Mouse (Mus musculus): ENCODE data around the gene Emp1.

The Emp1 gene

DNA sequence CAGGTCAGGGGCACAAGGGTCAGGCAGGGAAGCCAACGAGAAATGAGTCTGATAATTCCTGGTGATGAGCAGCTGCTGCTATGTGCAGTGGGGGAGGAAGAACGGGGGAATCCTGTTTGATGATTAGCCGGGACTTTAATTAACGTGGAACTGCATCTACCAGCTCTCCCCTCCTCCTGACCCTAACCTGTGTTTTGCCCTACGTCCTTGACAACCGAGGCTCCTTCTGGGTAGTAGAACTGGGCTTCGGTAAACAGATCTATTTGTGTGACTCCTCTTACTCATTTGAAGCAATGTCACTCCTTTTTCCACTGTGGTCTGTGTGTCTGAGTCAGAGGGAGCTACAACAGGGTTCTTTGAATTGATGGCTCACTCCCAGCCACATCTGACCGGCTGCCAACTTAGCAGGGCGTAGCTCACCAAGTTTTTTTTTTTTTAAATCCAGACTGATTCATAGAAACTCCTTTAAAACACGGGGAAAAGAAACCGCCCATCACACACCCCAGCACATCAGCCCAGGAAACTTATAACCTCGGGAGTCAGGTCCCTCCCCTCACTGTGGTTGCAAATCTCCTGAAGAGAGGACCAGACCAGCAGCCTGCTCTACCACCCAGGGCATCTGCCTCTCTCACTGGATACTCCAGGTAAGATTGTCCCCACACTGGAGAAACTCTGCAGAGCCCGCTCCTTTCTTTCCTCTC is at the start of gene Emp1:
Gene Emp1, plus strand, starts transcription at position 87 of the 701 bp plus-strand sequence.
- DNase-seq (ENCODE audit: low spot score), result no peak

DNA sequence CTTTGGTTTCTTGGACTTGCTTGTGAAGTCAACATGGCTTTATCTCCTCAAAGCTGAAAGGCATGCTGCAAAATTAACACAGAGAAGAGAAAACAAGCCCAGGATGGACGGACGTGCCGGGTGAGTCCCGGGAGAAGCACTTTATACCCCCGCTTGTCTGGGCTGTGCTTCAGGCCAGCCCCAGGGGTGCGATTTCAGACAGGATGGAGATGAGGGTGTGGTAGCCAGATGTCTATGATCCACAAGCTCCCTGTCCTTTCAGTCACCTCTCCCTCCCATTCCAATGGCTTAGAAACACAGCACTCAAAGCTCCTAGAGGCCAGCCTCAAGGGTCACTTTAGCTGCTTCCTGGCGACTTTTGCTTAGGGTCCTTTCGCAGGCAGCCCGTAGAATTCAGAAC is 48.4 kb upstream of the Emp1 start:
- no peak for DNase-seq (ENCODE audit: low spot score)

DNA sequence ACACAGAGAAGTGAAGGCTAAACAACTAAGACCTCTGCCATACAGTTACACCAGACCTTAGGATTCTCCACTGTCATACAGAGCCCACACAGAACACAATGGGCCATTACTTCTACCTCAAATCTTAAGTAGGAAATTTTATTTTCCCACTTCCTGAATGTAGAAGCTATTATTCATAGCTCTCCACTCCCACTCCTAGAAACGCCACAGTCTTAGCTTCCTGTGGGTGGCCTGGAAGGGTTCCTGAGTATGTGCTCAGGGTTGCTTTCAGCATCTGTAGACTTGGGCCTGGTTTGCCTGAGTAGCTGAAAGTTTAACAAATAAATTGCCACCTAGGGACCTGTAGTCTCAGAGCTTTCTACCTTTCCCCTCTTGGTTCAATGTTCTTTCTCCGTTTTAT is 46.2 kb upstream of the Emp1 start:
- no peak for DNase-seq (ENCODE audit: low spot score)

DNA sequence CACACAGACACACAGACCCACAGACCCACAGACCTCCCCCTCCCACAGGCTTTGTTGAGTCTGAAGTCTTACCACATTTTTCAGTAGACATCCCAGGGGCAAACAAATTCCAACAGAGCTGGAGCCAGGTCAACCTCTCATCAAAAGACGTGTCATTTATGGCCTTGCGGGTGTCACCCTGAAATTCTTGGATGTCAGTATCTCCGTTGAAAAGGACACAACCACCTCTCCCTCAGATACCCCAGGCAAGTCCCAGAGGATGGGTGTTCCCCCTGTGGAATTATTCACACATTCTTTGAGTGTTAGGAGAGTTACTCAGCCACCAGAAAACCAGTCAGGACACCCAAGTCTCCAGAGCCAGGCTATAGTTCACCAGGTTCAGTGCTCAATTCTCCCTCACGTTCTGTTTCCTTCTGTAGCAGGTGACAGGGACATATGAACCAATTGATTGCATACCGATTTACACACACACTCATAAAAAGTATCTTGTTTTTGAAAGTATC is 42.9 kb upstream of the Emp1 start:
- DNase-seq (ENCODE audit: low spot score), result no peak

DNA sequence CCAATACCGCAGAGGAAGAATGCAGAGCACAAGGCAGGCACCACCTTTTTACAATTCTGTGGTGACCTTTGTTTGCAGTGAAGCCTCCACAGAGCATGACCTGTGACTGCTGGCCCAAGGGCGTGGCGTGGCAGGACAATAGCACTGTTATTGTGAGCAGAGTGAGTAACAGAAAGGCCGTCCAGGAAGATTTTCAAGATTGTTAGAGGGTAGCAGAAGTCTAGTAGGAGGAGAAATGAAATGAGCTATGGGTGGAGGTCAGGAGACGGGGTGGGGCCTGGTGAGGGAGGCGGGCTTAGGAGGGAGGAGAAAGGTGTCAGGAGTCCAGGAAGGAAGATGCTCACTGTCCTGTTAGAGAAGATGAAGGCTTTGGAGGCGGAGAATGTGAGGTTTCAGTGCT is 39.6 kb upstream of the Emp1 start:
- no peak for DNase-seq (ENCODE audit: low spot score)

DNA sequence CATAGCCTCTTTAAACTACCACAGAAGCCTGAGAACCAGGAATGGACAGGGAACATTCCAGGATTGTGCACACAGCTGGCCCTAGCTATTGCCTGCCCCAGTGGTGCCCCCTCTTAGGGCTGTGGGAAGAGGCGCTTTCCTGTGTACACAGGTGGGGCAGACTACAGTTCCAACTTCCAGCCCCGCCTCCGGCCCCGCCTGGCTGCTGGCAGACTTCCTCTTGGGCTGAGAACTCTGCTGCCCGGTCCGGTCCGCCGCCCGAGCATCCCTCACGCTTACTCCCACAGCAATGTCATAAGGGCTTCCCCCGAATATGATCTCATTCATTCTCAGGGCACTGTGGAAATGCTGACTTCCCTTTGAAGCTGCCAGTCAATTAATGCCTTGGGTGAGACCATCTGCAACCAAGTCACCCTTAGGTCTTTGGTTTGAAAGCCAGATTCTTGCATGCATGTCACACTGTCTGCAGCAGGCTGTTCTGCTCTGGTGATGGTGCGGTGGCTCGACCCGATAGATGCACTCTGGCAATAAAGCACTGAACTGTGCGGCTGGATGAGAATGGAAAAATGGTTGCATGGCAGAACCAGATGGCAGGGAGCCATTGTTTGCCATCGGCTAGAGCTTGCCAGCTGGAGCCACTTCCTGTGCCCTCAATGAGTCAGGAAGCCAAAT is 38.9 kb upstream of the Emp1 start:
- DNase-seq (ENCODE audit: low spot score), result no peak

DNA sequence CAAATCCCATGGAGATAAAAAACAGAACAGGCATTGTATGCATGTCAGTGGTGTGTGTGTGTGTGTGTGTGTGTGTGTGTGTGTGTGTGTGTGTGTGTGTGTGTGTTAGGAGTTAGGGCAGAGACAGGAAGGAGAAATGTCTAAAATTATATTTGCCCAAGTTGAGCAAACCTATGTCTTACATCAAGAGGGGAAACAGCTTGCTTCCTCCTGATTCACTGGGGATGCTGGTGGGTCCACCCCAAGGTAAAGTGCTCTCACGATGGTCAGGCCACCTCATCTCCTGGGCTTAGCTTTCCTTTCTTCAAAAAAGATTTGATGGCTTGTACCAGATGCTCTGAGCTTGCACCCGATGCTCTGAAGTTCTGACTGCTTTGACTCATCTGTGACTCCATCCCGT is 38.2 kb upstream of the Emp1 start:
- no peak for DNase-seq (ENCODE audit: low spot score)

DNA sequence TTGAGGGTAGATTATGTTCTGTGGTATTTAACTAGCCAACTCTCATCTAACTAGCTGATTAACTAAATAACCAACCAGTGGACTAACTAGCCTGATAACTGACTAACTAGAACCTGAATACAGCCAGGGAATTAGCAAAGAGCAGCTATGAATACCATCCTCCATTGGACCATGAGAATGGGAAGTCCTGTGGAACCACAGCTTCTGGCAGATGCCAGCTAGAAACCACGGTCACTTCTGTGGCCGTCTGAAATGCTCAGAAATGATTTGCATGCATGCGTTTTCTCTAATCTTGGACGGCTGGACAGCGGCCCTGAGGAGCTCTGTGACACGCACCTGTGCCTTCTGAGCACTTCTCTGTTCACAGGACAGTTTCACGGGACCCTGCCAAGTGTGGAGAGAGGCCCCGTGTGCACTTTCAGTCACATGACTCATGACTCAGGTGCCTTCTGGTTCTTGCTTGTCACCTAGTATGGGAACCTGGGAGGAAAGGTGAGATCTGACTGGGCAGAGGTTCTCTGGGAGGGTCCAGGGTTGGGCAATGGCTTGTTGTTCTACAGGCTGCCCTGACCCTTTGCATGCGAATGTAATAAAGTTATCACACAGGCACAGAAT is 37.6 kb upstream of the Emp1 start:
- no peak for DNase-seq (ENCODE audit: low spot score)

DNA sequence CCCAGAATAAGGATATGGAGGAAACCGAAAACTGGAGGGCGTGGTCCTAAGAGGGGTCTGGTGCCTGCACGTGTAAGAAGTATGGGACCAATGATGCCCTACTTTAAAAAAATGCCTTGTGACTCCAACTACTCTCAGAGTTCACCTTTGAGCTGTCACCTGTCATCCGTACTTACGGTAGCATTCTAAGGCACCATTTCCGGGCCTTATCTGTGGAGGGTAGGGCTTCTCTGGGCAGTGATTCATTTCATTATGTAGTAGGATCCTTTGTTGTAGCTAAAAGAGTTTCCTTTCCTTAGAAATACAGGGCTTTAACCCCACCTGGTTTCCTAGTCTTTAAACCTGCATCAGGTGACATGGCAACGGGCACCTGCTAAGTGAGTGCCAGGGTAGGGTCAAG is 35.5 kb upstream of the Emp1 start:
- no peak for DNase-seq (ENCODE audit: low spot score)

DNA sequence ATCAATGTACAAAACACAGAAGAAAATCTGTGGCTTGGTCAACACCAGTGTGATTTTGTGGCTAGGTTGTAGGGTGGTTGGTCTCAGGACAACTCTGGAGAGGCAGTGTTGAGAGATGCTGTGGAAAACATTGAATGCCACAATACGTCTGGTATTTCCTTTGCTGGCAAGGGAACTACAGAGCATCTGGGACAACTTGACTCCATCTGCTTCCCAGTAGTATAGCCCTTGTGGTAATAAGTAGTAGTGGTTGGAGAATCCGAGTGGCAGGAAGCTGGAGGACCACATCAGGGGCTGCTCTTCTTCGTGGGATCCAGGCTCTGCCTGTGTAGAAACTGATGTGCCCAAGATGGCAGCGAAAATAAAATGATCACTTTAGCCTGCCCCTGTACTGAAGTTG is 30.4 kb upstream of the Emp1 start:
- DNase-seq (ENCODE audit: low spot score), result no peak

DNA sequence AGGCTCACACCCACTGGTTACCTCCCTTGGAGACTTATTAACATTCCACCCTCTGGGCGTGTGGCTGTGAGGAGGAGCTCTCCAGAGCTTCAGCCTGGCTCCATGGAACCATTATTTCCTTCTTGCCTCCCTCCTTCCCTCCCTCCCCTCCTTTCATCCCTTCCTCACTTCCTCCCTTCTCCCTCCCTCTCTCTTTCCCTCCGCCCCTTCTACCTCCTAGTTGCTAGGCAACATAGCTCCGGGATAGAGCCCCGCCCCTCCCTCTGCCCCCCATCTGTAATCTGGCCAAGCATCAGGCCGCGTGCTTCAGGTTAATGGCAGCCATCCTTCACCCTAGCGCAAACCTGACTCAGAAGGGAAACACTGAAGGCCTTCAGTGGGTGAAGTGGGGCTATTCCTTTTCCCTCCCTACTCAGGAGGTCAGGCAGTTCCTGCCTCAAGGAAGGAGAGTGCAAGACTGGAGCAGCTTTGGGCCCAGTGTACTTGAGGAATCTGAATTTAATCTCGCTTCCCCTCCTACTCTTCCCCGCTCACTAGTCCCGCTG is 29.5 kb upstream of the Emp1 start:
- no peak for DNase-seq (ENCODE audit: low spot score)

DNA sequence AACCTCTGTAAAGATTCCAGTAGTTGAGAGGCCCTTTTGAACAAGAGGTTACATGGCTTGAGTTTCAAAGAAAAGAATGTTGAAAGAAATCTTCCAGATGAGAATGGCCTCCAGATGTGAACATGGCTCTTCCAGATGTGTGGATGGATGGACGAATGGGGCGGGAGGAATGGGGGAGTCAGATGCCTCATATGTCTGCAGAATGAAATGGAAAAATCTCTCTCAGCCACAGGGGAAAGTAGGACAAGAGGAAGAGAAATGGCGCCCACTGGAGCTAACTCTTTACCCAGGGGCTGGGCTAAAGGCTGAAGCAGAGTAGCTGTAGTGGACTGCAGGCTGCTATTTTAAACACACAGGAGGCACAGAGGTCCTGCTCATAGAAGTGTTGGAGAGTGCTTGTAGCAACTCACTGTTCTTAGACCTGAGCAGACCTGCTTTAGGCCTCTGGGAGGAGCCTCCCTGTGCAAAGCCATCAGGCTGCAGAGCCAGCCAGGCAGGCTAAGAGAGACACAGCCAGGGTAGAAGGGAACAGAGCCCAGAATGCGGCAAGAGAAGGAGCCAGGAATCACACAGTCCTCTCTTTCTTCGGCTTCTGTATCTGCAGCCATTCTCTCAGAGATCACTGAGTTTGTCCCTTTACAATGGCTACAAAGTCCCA is 28.2 kb upstream of the Emp1 start:
- DNase-seq (ENCODE audit: low spot score), result no peak

DNA sequence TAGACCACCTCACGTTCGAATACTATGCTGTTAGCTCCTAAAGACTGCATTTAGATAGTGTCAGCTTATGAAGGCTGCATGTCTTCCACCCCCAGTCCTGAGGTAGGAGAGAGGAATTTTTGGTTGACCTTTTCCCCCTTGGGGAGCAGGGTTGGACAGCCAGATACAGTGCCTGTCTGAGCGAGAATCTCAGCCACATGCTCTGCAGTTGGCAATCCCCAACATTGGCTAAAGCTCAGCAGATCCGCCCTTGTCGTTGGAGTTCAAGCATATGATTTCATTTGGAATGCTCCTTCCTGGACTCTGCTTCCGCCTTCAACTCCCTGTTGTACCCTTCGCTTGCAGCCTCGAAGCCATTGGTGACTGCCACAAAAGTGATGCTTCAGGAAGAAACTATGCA is 26.0 kb upstream of the Emp1 start:
- DNase-seq (ENCODE audit: low spot score), result no peak

DNA sequence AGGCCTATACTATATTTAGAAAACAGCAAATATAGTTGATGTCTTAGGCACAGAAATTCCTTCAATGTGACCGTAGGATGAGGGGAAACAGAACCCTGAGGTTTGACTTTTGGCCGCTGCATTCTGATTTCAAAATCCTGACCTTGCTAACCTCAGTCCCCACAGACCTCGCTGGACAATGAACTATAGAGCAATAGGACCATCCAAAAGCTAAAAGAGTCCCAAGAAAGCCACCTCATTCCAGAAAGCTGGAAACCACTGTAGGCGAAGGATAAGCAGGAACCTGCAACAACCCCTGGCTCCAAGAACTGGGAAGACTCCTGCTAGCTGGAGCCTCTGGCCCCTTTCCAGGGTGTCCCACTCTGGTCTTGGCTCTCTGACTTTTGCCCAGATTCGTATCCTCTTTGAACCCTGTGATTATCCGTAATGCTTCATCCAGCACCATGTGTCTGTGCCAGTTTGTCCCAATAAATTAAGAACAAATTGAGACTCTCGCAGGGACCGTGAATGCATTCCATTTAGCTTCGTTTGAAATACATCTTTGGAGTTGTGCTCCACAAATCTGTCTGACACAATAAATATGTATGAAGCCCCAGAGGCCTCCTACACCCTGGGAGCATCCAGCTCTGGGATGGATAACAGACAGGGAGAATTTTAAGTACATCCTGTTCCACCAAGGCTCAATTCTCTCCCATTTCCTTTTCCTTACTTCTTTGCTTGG is 21.8 kb upstream of the Emp1 start:
- DNase-seq (ENCODE audit: low spot score), result no peak

DNA sequence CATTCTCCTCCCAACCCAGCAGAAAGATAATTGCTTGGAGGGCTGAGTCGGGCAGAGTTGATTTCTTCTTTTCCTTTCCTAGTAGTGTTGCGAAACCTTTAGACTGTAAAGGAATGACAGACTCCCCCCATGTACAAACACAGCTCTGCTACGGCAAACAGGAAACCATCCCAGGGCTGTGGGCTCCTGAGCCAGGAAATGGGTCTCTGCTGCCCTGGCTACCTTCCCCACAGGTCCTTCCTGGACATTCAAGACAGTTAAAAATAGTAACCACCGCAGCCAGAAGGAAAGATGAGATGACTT is 21.3 kb upstream of the Emp1 start:
- DNase-seq (ENCODE audit: low spot score), result no peak

DNA sequence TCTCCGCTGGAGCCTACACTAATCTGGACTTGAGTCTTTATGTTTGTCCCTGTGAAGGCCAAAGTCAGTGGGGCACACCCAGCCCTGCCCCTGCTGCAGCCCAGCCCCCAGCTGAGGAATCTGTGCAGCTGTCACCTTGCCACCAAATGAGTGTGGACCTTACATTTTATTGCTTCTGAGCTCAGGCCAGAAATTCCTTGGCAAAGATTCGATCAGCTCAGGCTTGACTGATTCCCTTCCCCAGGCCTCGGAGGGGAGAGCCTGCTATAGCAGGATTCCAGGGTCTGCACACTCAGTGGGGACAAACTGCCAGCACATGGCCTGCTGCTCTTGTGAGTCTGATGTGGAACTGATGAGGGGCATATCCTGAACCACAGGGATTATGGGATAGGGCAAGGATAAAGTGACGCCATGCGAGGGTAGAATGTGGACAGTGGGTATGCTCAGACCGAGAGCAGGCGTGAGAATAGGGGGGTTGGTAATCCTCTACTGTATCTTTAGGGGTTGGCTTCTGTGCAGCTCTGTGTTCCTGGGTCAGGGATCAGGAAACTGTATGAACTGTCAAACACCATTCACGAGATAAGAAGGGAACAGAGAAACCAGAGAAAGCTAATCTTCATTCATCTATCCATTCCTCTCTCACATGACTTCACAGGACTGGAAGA is 10.6 kb upstream of the Emp1 start:
- DNase-seq (ENCODE audit: low spot score), result no peak

DNA sequence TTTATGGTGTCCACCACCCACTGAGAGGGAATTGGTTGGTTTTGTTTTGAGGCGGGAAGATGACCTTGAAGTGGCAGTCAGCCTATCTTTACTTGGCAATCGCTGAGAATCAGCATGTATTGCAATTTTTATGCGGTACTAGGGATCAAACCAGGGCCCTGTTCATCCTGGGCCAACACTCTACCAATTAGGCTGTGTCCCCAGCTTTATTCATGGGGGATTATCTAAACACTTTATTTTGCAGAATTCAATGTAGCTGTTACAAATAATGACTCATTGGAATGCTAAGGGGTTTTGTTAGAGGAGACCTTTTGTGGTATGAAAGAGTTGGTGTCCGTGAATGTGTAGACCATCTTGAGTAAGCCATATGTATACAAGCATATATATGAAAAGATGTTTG is 9.8 kb upstream of the Emp1 start:
- DNase-seq (ENCODE audit: low spot score), result no peak

DNA sequence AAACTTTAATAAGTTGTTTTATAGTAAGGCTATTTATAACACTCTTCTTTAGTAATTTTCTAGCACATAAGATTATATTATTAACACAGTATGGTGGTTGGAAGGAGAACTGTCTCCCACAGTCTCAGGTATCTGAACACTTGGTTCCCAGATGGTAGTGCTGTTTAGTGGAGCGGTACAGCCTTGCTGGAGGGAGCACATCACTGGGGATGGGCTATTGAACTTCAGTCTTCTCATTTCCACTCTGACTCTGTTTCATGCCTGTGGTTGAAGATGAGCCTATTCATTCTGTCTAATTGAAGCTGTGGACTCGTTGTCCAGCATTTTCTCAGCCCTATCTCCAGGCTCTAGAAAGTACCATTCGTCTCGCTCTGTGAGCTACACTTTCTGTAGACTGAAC is 7.4 kb upstream of the Emp1 start:
- no peak for DNase-seq (ENCODE audit: low spot score)

DNA sequence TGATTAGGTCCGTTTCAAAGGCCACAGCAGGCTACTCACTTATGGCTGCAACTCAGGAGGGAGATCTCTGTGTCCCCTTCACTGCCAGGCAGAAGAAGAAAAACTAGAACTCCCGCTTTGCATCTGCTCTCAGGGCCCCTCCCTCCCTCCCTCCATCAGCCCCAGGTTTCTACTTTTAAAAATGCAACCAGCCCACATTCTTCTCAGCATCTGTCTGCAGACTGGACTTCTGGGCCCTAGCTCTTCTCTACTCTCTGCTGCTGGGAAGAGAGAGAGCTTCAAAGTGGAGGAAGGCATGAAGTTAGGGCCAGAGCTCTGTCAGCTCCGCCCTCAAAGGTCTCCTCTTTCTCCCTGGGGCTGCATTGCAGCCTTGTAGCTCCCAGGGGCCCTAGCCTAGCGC is 2.0 kb upstream of the Emp1 start:
- no peak for DNase-seq (ENCODE audit: low spot score)

DNA sequence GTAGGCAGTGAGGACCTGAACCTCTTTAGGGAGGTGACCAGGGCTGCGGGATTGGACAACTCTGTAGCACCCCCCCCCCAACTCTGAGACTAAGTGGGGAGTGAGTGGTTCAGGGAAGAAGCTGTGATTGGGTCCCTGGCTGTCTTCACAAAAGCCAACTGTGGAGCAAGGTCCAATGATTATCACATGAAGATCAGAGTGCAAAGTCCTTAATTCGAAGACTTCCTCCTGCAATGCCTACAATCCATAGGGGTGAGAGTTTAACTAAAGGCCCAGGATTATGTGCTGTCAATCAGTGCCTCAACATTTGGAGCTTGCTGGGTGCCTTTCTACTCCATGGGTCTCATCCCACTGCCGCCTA is 267 bp upstream of the Emp1 start:
- DNase-seq (ENCODE audit: low spot score), result no peak

DNA sequence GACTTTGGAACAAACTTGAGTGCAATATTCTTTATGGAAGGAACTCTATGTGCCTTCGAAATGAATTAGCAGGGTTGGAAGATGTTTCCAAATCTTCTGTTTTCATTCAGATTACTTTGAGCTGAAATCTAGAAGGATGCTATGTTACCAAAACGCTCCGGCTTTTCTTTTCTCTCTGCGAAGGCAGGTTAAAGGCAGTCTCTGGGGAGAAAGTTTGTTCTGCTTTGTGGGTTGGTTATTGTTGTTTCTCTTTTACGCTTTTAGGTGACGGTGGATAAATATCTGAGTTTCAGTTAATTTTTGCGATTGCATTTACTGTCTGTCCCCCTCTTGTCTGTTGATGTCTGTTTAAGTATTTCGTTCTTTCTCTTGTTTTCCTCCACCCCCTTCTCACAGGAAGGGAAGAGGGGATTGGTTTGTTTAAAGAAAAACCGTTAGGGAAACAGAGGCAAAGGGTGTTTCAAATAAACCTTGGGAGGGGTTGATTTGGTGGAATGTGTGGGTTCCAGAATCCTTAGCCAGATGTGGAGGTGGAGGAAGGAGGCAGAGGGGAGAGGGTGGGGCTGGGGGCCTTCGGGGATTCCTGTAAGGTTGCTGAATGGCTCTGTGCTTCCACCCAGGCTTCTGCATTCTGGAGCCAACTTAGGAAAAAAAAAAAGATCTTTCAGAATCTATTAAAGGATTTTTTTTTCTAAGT is 1.1 kb downstream of the Emp1 start:
- no peak for DNase-seq (ENCODE audit: low spot score)

All from left cerebral cortex, adult 11 months (tissue).